Mouse (Mus musculus) neural tube, embryonic 11.5 days (tissue): ENCODE measurements at regions not wholly inside any gene's neighbourhood (a gene's known extent, or its start where the extent isn't known, plus 50 kb on each side); places are given as distances from the start of the nearest gene placed in this dataset.

ENCODE experiments used
- ATAC-seq: fragments of 200-750 bp; cut with Nextera tagmentation; 2 replicates; pipeline ENCODE4 v1.8.0; 2017; ENCODE audit warnings: moderate number of reproducible peaks, mild to moderate bottlenecking, moderate TSS enrichment, moderate library complexity; ENCODE audit not compliant: insufficient read depth, low FRiP score, low TSS enrichment
- DNase-seq: peaks from one replicate; pipeline ENCODE4 v3.0.0-alpha.2; 2015; ENCODE audit warnings: low spot score
- H3K27ac ChIP-seq: fragments of 300-500 bp; sonication (generic); 2 replicates; pipeline ENCODE4 v1.5.1; 2014; ENCODE audit warnings: low read depth, mild to moderate bottlenecking, low read length
- H3K27me3 ChIP-seq: fragments of 300-500 bp; sonication (generic); 2 replicates; pipeline ENCODE4 v1.6.1; 2014; ENCODE audit warnings: mild to moderate bottlenecking, low read length, mixed read lengths; ENCODE audit not compliant: control insufficient read depth, insufficient read depth
- H3K36me3 ChIP-seq: fragments of 300-500 bp; sonication (generic); 2 replicates; pipeline ENCODE4 v1.6.1; 2014; ENCODE audit warnings: mild to moderate bottlenecking, low read length, moderate library complexity, mixed read lengths; ENCODE audit not compliant: control insufficient read depth, insufficient read depth
- H3K4me1 ChIP-seq: fragments of 300-500 bp; sonication (generic); 2 replicates; pipeline ENCODE4 v1.6.1; 2014; ENCODE audit warnings: low read length, mixed read lengths; ENCODE audit not compliant: control insufficient read depth, insufficient read depth
- H3K4me2 ChIP-seq: fragments of 300-500 bp; sonication (generic); 2 replicates; pipeline ENCODE4 v1.6.1; 2014; ENCODE audit warnings: low read depth, mild to moderate bottlenecking, moderate library complexity
- H3K4me3 ChIP-seq: fragments of 300-500 bp; sonication (generic); 2 replicates; pipeline ENCODE4 v1.5.1; 2014; ENCODE audit warnings: low read depth, low read length
- H3K9ac ChIP-seq: fragments of 300-500 bp; sonication (generic); 2 replicates; pipeline ENCODE4 v1.6.1; 2014; ENCODE audit warnings: mild to moderate bottlenecking, low read length
- H3K9me3 ChIP-seq: fragments of 300-500 bp; sonication (generic); 2 replicates; pipeline ENCODE4 v1.6.1; 2016; ENCODE audit warnings: low read length; ENCODE audit not compliant: control insufficient read depth
- WGBS: fragments of 180-500 bp; shearing (Covaris S2); extraction: QIAGEN DNeasy Blood & Tissue Kit; methylation state at CpG from one replicate; pipeline ENCODE4 v1.1.7; 2014; 5-methylcytosine and 5-hydroxymethylcytosine counted together

DNA sequence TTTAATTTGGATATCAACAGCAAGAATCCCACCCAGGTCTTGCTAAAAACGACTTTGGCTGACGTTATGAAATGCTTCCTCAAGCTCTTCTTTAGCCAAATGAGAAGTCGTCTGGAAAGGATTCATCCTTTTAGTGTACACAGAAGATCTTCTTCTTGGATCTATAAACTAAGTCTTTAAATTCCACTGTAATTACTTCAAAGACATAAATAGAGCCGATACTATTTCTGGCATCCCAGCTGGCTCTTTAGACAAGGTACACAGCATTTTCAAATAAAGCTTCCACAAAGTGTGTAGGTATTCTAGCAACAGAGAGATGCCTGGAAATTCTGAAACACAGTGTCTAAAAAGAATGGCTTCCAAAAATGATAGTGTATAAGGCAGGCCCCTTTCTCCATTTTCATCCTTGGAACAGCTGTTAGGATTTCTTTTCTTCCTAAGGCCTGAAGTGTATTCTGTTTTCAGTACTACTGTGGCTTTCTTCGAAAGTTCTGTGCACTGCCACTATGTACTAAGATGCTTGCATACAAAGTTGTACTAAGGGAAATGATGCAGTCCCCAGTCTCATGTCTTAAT is 371.4 kb downstream of the Inhba start:
- no peaks in the 10 kb centered on the region for H3K4me1 ChIP-seq
- 86% methylated on average over 5 of the region's 5 CpGs for WGBS
- no peak for DNase-seq
- no peaks in the 10 kb centered on the region for H3K9me3 ChIP-seq
- no peak overlapping the region for H3K9ac ChIP-seq
- no peak overlapping the region for H3K4me3 ChIP-seq
- H3K27ac ChIP-seq, result no peak overlapping the region
- H3K36me3 ChIP-seq, result no peaks in the 10 kb centered on the region
- H3K4me2 ChIP-seq, result no peak overlapping the region
- no peaks in the 10 kb centered on the region for H3K27me3 ChIP-seq
- ATAC-seq, result no peak

- Histone ChIP-seq H3K27ac (no peak overlapping the region), H3K4me2 (no peak overlapping the region), H3K4me1 (no peaks in the 10 kb centered on the region), H3K9ac (no peak overlapping the region), H3K27me3 (no peaks in the 10 kb centered on the region), H3K9me3 (no peaks in the 10 kb centered on the region), H3K36me3 (no peaks in the 10 kb centered on the region), H3K4me3 (no peak overlapping the region)
- ATAC-seq (no peak), DNase-seq (no peak)
- WGBS, result 54% methylated on average over 2 of the region's 2 CpGs
Measured at GRCm38 (mm10) chr13:16416356-16417019, 404.8 kb downstream of the Inhba start.

- WGBS, result 74% methylated on average over 2 of the region's 2 CpGs
- DNase-seq (no peak), ATAC-seq (no peak)
- H3K36me3 ChIP-seq, result no peaks in the 10 kb centered on the region
- no peak overlapping the region for H3K4me3 ChIP-seq
- H3K4me1 ChIP-seq, result no peaks in the 10 kb centered on the region
- H3K9me3 ChIP-seq, result no peaks in the 10 kb centered on the region
- no peak overlapping the region for H3K4me2 ChIP-seq
- no peak overlapping the region for H3K9ac ChIP-seq
- no peaks in the 10 kb centered on the region for H3K27me3 ChIP-seq
- H3K27ac ChIP-seq, result no peak overlapping the region
Measured at GRCm38 (mm10) chr13:16424147-16424546, 412.5 kb downstream of the Inhba start.

- Histone ChIP-seq H3K4me1 (no peaks in the 10 kb centered on the region), H3K27ac (no peak overlapping the region), H3K9ac (no peak overlapping the region), H3K36me3 (no peaks in the 10 kb centered on the region), H3K4me2 (no peak overlapping the region), H3K27me3 (no peaks in the 10 kb centered on the region), H3K4me3 (no peak overlapping the region), H3K9me3 (no peaks in the 10 kb centered on the region)
- no peak for ATAC-seq
- 93% methylated on average over 2 of the region's 2 CpGs for WGBS
- no peak for DNase-seq
Measured at GRCm38 (mm10) chr13:16435436-16435835, 423.8 kb downstream of the Inhba start.

GRCm38 (mm10) chr13:16453234-16453633 is 441.6 kb downstream of the Inhba start:
- Histone ChIP-seq H3K4me3 (no peak overlapping the region), H3K4me1 (no peaks in the 10 kb centered on the region), H3K9me3 (no peaks in the 10 kb centered on the region), H3K9ac (no peak overlapping the region), H3K4me2 (no peak overlapping the region), H3K27ac (no peak overlapping the region), H3K36me3 (no peaks in the 10 kb centered on the region), H3K27me3 (no peaks in the 10 kb centered on the region)
- ATAC-seq (no peak), DNase-seq (no peak)

DNA sequence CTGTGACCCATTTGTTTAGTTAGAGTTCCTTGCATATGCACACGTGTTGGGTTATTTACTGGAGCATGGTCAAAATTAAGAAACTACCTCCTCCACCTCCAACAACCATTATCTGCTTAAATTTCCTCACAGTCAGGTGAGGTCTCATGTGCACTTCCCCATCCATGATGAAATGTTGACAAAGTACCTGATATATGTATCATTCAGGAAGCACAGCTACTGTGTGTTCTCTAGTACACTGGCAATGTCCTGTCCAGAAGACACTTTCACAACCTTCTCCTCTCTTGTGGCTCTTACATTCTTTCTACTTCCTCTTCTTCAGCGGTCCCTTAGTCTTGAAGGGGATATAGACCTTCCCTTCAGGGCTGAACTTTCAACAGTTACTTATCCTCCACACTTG is 448.1 kb downstream of the Inhba start:
- no peak overlapping the region for H3K9ac ChIP-seq
- no peak for ATAC-seq
- H3K27me3 ChIP-seq, result no peaks in the 10 kb centered on the region
- H3K36me3 ChIP-seq, result no peaks in the 10 kb centered on the region
- H3K4me1 ChIP-seq, result no peaks in the 10 kb centered on the region
- H3K4me2 ChIP-seq, result no peak overlapping the region
- no peaks in the 10 kb centered on the region for H3K9me3 ChIP-seq
- DNase-seq, result no peak
- no peak overlapping the region for H3K27ac ChIP-seq
- 78% methylated on average over 2 of the region's 2 CpGs for WGBS
- no peak overlapping the region for H3K4me3 ChIP-seq

DNA sequence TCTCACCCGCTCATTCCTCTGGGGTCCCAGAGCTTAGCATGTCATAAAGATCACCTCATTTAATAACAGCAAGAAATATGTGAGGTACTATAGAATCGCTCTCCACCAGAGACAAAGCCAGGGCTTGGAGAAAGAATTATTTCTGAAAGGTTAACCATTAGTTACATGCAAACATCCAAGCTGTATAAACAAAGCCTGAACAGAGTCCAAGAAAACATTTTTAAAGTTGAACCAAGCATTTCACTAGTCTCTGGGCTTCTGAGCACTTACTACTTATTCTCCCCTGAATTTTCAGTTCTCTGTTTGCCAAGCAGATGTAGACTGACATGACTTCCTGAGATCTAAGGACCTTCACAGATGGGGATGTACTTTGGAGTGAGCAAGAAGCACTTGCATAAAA is 450.0 kb downstream of the Inhba start:
- H3K4me2 ChIP-seq, result no peak overlapping the region
- no peak overlapping the region for H3K4me3 ChIP-seq
- no peaks in the 10 kb centered on the region for H3K36me3 ChIP-seq
- DNase-seq, result no peak
- no peak overlapping the region for H3K9ac ChIP-seq
- no peaks in the 10 kb centered on the region for H3K9me3 ChIP-seq
- 93% methylated on average over 2 of the region's 2 CpGs for WGBS
- H3K4me1 ChIP-seq, result no peaks in the 10 kb centered on the region
- no peaks in the 10 kb centered on the region for H3K27me3 ChIP-seq
- no peak overlapping the region for H3K27ac ChIP-seq
- no peak for ATAC-seq

DNA sequence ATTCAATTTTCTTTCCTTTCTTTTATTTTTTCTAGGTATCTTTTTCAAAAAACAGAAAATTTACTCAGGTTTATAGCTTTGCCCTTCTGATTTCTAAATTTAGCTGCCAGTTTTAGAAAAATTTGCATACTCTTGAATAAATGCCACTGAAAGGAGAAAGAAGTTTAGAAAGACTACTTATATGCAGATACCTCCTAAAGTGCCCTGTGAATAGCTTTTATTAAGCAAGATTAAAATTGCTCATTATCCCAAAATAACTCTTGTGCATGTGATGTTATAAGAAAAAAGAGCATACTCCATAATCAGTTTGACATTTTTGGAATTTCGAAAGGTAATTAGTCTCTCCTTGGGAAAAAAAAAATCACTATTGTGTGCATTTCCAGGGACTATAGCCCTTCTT is 453.2 kb downstream of the Inhba start:
- H3K27me3 ChIP-seq, result no peaks in the 10 kb centered on the region
- H3K4me2 ChIP-seq, result no peak overlapping the region
- H3K4me1 ChIP-seq, result no peaks in the 10 kb centered on the region
- no peak overlapping the region for H3K4me3 ChIP-seq
- H3K9me3 ChIP-seq, result no peaks in the 10 kb centered on the region
- no peaks in the 10 kb centered on the region for H3K36me3 ChIP-seq
- WGBS, result 94% methylated on average over 1 of the region's 1 CpGs
- ATAC-seq, result no peak
- no peak overlapping the region for H3K27ac ChIP-seq
- no peak overlapping the region for H3K9ac ChIP-seq
- no peak for DNase-seq

DNA sequence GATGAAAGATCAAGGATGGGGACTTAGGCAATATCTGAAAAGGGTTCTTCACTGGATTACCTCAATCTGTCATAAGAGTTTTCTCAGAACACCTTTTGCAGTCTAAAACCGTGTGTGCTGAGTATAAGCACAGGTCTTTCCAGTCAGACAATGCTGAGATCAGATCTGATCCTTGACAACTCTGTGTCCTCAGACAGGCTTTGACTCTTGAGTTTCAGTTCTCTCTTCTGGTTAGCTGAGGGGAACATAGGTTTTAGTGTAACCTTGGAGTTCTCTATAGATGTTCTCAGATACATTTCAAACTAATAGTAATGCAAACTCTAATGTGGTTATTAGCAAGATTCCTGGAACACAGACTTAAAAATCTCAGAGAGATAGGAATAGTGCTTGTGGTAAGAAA is 453.7 kb downstream of the Inhba start:
- Histone ChIP-seq H3K9ac (no peak overlapping the region), H3K36me3 (no peaks in the 10 kb centered on the region), H3K27ac (no peak overlapping the region), H3K4me1 (no peaks in the 10 kb centered on the region), H3K4me3 (no peak overlapping the region), H3K9me3 (no peaks in the 10 kb centered on the region), H3K4me2 (no peak overlapping the region), H3K27me3 (no peaks in the 10 kb centered on the region)
- ATAC-seq, result no peak
- 76% methylated on average over 1 of the region's 1 CpGs for WGBS
- no peak for DNase-seq
